Mouse (Mus musculus): ENCODE data around the gene Zfp764.
"Not testable (repeated sequence)": the region's sequence is repeated elsewhere in the genome, so short reads cannot be mapped to it uniquely, and the experiment has no call there.

GRCm38 (mm10) chr7:127375271-127376245 is 31.1 kb downstream of the Zfp764 start, which contains the start of gene Zfp747:
- TF ChIP-seq POLR2A (IDR thresholded peaks at IDR 0.05; ENCODE audit: borderline replicate concordance, low read depth, low read length); CTCF (IDR thresholded peaks at IDR 0.05; ENCODE audit: low read depth, low read length): not testable (repeated sequence)

All from bone marrow macrophage, adult 2 months (primary cell).